Mouse (Mus musculus): ENCODE data around the gene Prr22. TPM values are rescaled to one million over a fixed set of nuclear protein-coding genes. Genes with fewer than 3 reads are reported as not detected.

The Prr22 gene
- polyA plus RNA-seq, 1 experiment from 2014 or later = 1.4 TPM

- 77% methylated on average over 17 of the region's 17 CpGs for WGBS
- no peak overlapping the region for H3K4me3 ChIP-seq
- H3K27ac ChIP-seq = no peak overlapping the region
- H3K4me2 ChIP-seq (replicated peaks) = no peak overlapping the region
- no peaks in the 10 kb centered on the region; the same call in 1 of the 2 replicates for H3K9me3 ChIP-seq
- no peak overlapping the region for H3K9ac ChIP-seq
- ATAC-seq (ENCODE audit: insufficient number of reproducible peaks, insufficient read depth, low FRiP score, low TSS enrichment) = no peak
- H3K36me3 ChIP-seq = no peaks in the 10 kb centered on the region
- no peaks in the 10 kb centered on the region for H3K4me1 ChIP-seq
- 0 out of 2 replicates have a peak, but pooled peaks cover 3% of the 10 kb centered on the region for H3K27me3 ChIP-seq
Observed at GRCm38 (mm10) chr17:56740788-56741160, 29.3 kb upstream of the Prr22 start.

- ATAC-seq (ENCODE audit: insufficient number of reproducible peaks, insufficient read depth, low FRiP score, low TSS enrichment) = no peak
- Histone ChIP-seq H3K4me3 (no peak overlapping the region), H3K27ac (peak overlapping the region; percentile 54; the same call in 1 of the 2 replicates), H3K36me3 (no peaks in the 10 kb centered on the region), H3K4me2 (replicated peaks) (no peak overlapping the region), H3K4me1 (no peaks in the 10 kb centered on the region), H3K27me3 (0 out of 2 replicates have a peak, but pooled peaks cover 3% of the 10 kb centered on the region), H3K9ac (no peak overlapping the region), H3K9me3 (no peaks in the 10 kb centered on the region)
- WGBS = 53% methylated on average over 5 of the region's 5 CpGs
Observed at GRCm38 (mm10) chr17:56744173-56744572, 25.9 kb upstream of the Prr22 start.

GRCm38 (mm10) chr17:56751404-56752072 is 18.5 kb upstream of the Prr22 start:
- H3K27ac ChIP-seq = no peak overlapping the region
- no peaks in the 10 kb centered on the region for H3K9me3 ChIP-seq
- WGBS = 23% methylated on average over 71 of the region's 71 CpGs
- ATAC-seq (ENCODE audit: insufficient number of reproducible peaks, insufficient read depth, low FRiP score, low TSS enrichment) = peak; percentile 36; the same call in 1 of the 2 replicates
- H3K9ac ChIP-seq = no peak overlapping the region
- no peaks in the 10 kb centered on the region for H3K36me3 ChIP-seq
- H3K27me3 ChIP-seq = peaks cover 64% of the 10 kb centered on the region
- H3K4me2 ChIP-seq (replicated peaks) = peak overlapping the region; percentile 42
- peaks cover 13% of the 10 kb centered on the region; the same call in 1 of the 2 replicates for H3K4me1 ChIP-seq
- H3K4me3 ChIP-seq = peak overlapping the region; percentile 20

GRCm38 (mm10) chr17:56753452-56753851 is 16.6 kb upstream of the Prr22 start:
- H3K4me3 ChIP-seq = no peak overlapping the region
- no peak overlapping the region for H3K27ac ChIP-seq
- 15% methylated on average over 15 of the region's 15 CpGs for WGBS
- H3K4me1 ChIP-seq = peaks cover 26% of the 10 kb centered on the region
- no peak overlapping the region for H3K9ac ChIP-seq
- ATAC-seq (ENCODE audit: insufficient number of reproducible peaks, insufficient read depth, low FRiP score, low TSS enrichment) = no peak
- peaks cover 82% of the 10 kb centered on the region for H3K27me3 ChIP-seq
- no peak overlapping the region for H3K4me2 ChIP-seq (replicated peaks)
- no peaks in the 10 kb centered on the region for H3K9me3 ChIP-seq
- no peaks in the 10 kb centered on the region for H3K36me3 ChIP-seq

- H3K4me1 ChIP-seq = peaks cover 26% of the 10 kb centered on the region
- no peak overlapping the region for H3K27ac ChIP-seq
- H3K36me3 ChIP-seq = no peaks in the 10 kb centered on the region
- H3K27me3 ChIP-seq = peaks cover 82% of the 10 kb centered on the region
- H3K9ac ChIP-seq = no peak overlapping the region
- ATAC-seq (ENCODE audit: insufficient number of reproducible peaks, insufficient read depth, low FRiP score, low TSS enrichment) = no peak
- H3K4me3 ChIP-seq = 0 out of 2 replicates have a peak overlapping the region, but pooled peaks have one; percentile 6
- H3K4me2 ChIP-seq (replicated peaks) = no peak overlapping the region
- H3K9me3 ChIP-seq = no peaks in the 10 kb centered on the region
- WGBS = 10% methylated on average over 36 of the region's 36 CpGs
Observed at GRCm38 (mm10) chr17:56754271-56755185, 15.5 kb upstream of the Prr22 start.

GRCm38 (mm10) chr17:56756703-56757399 is 13.2 kb upstream of the Prr22 start:
- H3K4me1 ChIP-seq = peaks cover 31% of the 10 kb centered on the region
- H3K4me3 ChIP-seq = peak overlapping the region; percentile 51
- 0 out of 2 replicates have a peak, but pooled peaks have one; percentile 1 for ATAC-seq (ENCODE audit: insufficient number of reproducible peaks, insufficient read depth, low FRiP score, low TSS enrichment)
- no peaks in the 10 kb centered on the region for H3K36me3 ChIP-seq
- peaks cover 75% of the 10 kb centered on the region for H3K27me3 ChIP-seq
- H3K9me3 ChIP-seq = no peaks in the 10 kb centered on the region
- WGBS = 2% methylated on average over 51 of the region's 51 CpGs
- H3K27ac ChIP-seq = no peak overlapping the region
- peak overlapping the region; percentile 99 for H3K4me2 ChIP-seq (replicated peaks)
- H3K9ac ChIP-seq = peak overlapping the region; percentile 63

GRCm38 (mm10) chr17:56757416-56758123 is 12.5 kb upstream of the Prr22 start, which contains the start of gene Nrtn:
Gene Nrtn, minus strand, starts transcription at chr17:56757530.
- peak within 1 kb of the TSS; percentile 99 for H3K4me2 ChIP-seq (replicated peaks)
- peak within 1 kb of the TSS; percentile 63 for H3K9ac ChIP-seq
- H3K36me3 ChIP-seq = no peaks in the 10 kb centered on the region
- H3K4me3 ChIP-seq = peak within 1 kb of the TSS; percentile 51
- no peaks in the 10 kb centered on the region for H3K9me3 ChIP-seq
- H3K27ac ChIP-seq = no peak within 1 kb of the TSS
- peak; percentile 6; the same call in 1 of the 2 replicates for ATAC-seq (ENCODE audit: insufficient number of reproducible peaks, insufficient read depth, low FRiP score, low TSS enrichment)
- under 1% methylated on average over 44 of the region's 48 CpGs for WGBS
- H3K27me3 ChIP-seq = peaks cover 68% of the 10 kb centered on the region
- H3K4me1 ChIP-seq = peaks cover 39% of the 10 kb centered on the region

GRCm38 (mm10) chr17:56758132-56758531 is 11.9 kb upstream of the Prr22 start:
- Histone ChIP-seq H3K4me2 (replicated peaks) (peak overlapping the region; percentile 99; the same call in 1 of the 2 replicates), H3K9me3 (no peaks in the 10 kb centered on the region), H3K4me3 (no peak overlapping the region), H3K9ac (no peak overlapping the region), H3K27ac (no peak overlapping the region), H3K27me3 (peaks cover 63% of the 10 kb centered on the region), H3K4me1 (peaks cover 42% of the 10 kb centered on the region), H3K36me3 (no peaks in the 10 kb centered on the region)
- no peak for ATAC-seq (ENCODE audit: insufficient number of reproducible peaks, insufficient read depth, low FRiP score, low TSS enrichment)
- WGBS = 5% methylated on average over 12 of the region's 12 CpGs

GRCm38 (mm10) chr17:56759261-56759660 is 10.8 kb upstream of the Prr22 start:
- H3K4me3 ChIP-seq = no peak overlapping the region
- H3K27ac ChIP-seq = no peak overlapping the region
- no peaks in the 10 kb centered on the region for H3K36me3 ChIP-seq
- WGBS = 52% methylated on average over 7 of the region's 7 CpGs
- H3K4me2 ChIP-seq (replicated peaks) = no peak overlapping the region
- no peaks in the 10 kb centered on the region for H3K9me3 ChIP-seq
- peaks cover 33% of the 10 kb centered on the region for H3K4me1 ChIP-seq
- peaks cover 51% of the 10 kb centered on the region for H3K27me3 ChIP-seq
- no peak for ATAC-seq (ENCODE audit: insufficient number of reproducible peaks, insufficient read depth, low FRiP score, low TSS enrichment)
- no peak overlapping the region for H3K9ac ChIP-seq

GRCm38 (mm10) chr17:56761077-56761476 is 9.0 kb upstream of the Prr22 start:
- Histone ChIP-seq H3K36me3 (no peaks in the 10 kb centered on the region), H3K9me3 (no peaks in the 10 kb centered on the region), H3K4me2 (replicated peaks) (no peak overlapping the region), H3K9ac (no peak overlapping the region; the same call in 1 of the 2 replicates), H3K27ac (0 out of 2 replicates have a peak overlapping the region, but pooled peaks have one; percentile 75), H3K4me3 (no peak overlapping the region), H3K27me3 (peaks cover 33% of the 10 kb centered on the region), H3K4me1 (peaks cover 33% of the 10 kb centered on the region)
- 74% methylated on average over 3 of the region's 3 CpGs for WGBS
- no peak for ATAC-seq (ENCODE audit: insufficient number of reproducible peaks, insufficient read depth, low FRiP score, low TSS enrichment)
